Mouse (Mus musculus) embryo, embryonic 11 days (tissue): ENCODE measurements around the gene Plxna4.
"Not testable (repeated sequence)": the region's sequence is repeated elsewhere in the genome, so short reads cannot be mapped to it uniquely, and the experiment has no call there.

Source experiments
- DNase-seq: peaks from one replicate; pipeline ENCODE4 v3.0.0-alpha.2; 2015

Plxna4 gene

DNA sequence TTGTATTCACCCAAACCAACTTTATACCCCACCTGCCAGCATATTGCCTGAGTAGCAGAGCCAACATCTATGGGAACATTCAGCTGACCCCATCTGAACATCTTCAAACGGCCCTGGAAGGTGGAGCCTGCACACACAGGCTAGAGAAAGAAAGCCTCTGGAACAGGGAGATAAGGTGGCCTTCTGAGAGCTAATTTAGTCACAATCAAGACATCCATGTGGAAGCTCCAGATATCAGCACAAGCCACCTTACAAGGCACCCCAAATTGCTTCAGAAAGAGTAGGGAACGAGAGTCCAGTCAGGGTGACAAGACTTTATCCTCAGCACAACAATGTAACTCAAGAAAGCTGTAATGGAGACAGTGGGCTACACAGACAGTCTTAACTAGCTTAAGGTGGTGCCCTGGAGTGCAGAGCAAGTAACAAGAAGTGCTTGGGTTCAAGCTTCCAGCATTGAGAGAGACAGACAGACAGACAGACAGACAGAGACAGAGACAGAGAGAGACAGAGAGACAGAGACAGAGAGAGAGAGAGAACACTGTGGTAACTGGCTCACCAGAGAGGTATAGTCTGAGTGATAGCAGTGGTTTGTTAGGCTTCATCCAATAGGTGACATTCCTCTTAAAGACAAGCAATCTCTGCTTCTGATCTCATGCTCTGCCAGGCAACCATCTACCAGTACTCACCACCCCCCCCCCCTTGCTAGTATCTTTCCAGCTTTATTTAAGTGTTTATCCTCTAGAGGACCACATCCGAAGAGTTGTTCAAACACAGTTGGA is 53.8 kb downstream of the Plxna4 start:
- DNase-seq: no peak

DNA sequence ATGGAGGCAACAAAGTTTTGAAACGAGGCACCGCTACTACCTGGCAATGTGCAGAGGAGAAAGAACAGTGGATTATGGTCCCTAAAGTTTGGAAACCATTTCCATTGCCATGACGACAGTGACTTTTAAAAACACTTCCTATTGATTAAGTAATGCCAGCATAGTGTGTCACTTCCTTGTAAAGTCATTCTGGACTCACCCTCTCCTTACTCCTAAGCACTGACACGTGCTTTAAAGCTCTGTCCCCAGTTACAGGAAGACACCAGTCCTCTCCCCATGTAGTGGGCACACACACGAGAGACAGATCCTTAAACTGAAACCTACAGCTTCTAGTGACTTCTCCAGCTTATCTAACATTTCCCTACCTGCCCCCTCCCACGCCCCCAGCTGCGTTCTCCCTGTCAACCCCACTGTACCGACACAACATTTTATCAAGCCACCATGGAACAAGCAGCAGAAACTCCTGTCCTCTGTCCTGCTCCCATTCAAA is 59.9 kb downstream of the Plxna4 start:
- DNase-seq: no peak

DNA sequence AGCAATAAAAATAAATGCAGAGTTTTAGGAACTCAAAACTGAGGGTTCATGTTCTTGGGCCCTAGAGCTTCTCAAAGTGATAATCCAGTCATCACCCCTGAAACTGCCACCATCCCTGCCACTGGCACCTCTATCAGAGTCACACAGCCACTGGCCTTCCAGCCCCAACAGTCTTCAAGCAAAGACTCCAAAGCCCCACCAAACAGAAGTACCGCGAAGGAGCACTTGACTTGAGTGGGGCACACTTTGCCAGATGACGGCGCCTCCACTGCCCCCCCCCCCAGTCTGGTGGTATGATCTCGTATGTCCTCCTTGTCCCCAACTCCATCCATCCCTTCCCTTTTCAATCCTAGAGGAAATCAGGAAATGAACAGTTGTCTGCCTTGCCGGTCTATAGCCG is 60.5 kb downstream of the Plxna4 start:
- no peak for DNase-seq

DNA sequence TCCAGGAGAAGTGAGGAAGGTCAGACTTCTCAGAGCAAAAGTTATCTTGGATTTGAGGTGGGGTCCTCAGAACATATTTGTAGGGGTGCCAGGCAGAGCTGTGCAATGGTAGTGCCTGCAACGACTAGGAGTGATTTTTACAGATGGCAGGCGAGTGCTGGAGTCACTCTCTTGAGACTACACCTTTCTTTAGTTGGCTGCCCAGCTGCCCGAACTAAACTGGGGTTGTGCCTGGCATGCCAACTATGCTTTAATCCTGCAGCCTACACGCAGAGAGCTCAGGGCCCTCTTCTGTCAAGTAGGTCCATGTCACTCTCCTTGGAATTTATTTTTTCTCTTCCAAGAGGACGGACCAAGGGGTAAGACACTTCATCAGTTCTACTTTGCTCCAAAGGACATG is 61.2 kb downstream of the Plxna4 start:
- DNase-seq: no peak

DNA sequence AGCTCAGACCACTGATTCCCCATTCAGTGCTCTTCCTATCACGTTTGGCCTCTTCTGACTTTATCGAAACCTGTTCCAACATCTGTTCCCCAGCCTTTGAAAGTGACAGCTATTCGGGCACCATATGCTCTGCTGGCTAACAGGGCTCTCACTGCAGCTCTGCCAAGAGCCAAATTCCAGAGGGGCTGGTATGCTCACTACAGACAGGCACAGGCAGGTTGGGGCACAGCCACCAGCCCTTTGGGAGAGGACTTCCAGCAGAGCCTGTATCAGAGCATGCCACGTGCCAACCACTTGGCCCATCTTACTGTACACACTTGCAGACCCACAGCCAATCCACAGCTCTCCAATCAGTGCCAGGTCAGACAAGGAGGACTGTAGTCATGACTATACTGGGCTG is 67.9 kb downstream of the Plxna4 start:
- DNase-seq: no peak

DNA sequence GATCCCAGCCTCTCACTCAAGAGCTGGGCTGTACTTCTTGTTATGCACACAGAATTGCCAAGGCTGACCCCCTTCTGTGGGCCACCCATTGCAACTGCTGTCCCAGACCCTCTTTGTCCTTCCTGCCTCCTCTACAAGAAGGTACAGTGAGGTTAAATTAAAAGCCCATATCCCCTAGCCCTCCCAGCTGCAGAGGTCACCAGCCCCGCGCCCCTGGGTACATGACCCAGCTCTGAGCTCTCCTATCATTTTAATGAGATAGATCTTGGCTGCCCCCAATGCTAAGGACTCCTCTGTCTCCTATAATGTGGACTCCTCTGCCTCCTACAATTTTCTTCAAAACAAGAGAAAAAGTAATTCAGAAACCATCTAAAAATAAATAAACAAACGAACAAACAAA is 69.4 kb downstream of the Plxna4 start:
- DNase-seq: no peak

DNA sequence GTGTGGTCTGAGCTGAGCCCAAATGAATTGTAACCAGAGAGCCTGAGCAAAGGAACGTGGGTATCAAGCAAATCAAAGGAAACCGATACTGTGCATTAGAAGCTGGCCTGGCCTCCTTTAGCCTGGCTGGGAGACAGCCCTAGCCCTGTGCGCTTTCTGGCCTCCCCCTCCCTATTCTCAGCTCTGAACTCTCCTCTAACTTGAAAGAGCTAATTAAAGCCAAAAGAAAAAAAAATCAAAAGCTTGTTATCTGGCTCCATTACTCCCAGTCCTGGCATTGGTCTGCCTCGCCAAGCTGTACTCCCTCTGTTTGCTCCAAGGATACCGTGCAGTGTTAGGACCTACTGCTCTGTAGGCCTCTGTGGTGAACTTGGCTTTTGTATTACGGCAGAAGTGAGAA is 73.9 kb downstream of the Plxna4 start:
- no peak for DNase-seq

DNA sequence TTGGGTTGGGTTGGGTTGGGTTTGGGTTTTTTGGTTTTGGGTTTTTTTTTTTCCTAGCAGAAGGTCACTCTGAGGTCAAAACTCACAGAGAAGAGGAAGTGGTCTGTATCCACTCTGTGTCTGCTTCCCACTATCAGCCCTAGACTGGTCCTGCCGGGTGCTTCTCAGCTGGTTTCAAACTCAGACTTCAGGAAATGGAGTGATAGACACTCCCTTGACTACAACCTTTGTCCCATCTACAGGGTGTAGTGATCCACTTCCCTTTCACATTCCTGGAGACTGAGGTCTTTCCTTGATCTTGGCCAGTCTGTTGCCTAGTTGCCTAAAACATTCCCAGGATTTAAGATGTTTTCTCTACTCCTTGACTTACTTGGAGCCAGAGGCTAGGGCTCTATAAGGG is 76.0 kb downstream of the Plxna4 start:
- no peak for DNase-seq

DNA sequence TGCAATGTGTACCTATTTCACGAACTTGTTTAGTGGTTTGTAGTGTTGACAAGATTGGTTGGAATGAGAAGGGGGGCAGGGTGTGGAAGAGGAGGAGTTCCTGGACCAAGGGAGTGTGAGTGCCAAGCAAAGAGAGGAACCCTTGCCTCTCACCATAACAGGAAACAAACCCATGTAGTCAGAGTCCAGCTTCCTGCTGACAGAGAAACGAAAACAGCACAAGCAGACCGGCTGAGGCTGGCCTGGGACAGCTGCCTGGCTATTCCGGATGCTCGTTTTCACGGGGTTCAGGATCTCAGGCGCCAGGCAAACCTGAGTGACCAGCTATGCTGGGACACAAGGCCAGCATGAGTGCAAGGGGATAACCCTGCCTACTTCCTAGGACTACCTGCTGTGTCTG is 77.1 kb downstream of the Plxna4 start:
- DNase-seq: no peak

DNA sequence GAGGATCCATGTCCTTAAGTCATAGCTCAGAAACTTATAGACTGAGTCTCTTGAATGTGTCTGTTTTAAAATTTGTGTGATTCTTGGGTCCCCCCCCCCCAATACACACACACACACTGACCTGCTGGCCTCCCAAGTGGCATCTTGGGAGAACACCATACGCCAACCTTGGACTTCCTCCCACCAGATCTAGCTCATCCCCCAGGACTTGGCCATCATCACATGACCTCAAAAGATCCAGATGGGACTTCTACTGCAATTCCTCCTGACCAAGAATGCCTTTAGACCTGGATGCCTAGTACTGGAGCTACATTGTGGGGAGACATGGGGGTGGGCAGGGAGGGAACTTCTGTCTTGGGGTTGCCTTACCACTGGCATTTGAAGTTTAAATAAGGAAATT is 77.5 kb downstream of the Plxna4 start:
- no peak for DNase-seq

DNA sequence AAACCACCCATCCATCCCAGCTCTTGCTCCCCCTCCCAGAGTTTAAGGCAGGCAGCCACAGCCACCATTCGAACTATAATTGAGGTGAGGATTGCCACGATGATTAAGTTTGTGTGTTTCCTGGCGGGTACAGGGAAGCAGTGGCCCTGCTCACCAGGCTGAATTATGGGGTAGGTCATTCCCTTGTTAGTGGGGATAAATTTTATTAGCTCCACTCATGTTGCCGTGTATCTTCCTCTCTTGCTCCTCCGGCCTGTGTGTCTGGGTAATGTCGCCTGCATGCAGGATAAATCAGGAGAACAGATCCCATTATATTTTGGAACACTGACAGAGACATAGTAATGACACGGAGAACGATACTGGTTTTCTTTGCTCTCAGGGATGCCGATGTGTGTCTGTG is 78.9 kb downstream of the Plxna4 start:
- DNase-seq: no peak

DNA sequence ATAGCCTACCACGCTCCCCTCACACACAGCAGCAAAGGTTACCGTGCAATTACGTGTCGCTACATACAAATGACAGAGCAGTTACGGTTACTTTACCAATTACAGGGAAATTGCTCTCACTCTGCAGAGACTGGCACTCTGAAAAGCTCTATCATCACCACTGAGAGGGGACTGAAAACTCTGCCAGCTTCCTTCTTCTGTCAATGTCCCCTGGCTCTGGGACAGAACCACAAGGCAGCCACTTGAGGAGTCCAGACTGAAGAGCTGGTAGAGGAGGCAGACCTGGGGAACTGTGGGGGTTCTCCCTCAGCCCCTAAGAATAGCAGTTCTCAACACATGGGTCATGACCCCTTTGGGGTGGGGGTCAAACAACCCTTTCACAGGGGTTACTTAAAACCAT is 83.0 kb downstream of the Plxna4 start:
- no peak for DNase-seq

DNA sequence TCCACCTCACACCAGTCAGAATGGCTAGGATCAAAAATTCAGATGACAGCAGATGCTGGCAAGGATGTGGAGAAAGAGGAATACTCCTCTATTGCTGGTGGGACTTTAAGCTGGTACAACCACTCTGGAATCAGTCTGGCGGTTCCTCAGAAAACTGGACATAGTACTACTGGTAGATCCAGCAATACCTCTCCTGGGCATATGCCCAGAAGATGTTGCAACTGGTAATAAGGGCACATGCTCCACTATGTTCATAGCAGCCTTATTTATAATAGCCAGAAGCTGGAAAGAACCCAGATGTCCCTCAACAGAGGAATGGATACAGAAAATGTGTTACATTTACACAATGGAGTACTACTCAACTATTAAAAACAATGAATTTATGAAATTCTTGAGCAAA is 86.8 kb downstream of the Plxna4 start:
- not testable (repeated sequence) for DNase-seq

DNA sequence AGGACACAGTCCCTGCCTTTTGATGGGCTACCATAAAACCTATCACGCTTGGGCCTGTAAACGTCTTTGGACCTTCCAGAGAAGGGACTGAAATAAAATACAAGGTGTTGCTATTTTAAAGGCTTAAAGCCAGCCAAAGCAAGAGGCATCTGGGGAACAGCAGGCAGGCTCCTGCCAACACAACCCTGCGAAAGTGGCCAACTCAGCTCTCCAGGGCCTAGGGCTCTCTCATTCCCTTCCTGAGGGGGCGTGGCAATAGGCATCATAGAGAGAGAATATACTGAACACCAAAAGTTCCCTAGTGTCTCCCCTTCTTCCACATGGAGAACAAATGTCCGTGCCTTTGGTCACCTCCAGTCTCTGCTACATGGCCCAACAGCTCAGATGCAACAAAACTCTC is 89.9 kb downstream of the Plxna4 start:
- DNase-seq: no peak

DNA sequence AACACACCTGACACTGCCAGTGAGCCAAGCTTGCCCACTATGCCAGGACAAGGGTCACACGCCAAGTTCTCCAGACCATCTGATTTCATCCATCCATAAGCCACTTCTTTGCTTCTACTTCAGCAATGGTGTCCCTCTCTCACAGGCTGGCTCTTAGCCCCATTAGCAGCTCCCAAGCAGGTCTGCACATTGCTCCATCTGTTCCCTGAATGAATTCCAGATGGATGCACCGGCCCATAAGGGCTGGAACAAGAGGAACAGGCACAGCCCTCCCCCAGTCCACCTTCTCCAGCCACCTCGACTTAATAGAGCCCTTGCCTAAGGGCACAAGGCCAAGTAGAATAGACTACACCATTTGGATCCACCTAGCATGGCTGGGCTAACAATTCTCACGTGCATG is 91.9 kb downstream of the Plxna4 start:
- peak; percentile 47 for DNase-seq

DNA sequence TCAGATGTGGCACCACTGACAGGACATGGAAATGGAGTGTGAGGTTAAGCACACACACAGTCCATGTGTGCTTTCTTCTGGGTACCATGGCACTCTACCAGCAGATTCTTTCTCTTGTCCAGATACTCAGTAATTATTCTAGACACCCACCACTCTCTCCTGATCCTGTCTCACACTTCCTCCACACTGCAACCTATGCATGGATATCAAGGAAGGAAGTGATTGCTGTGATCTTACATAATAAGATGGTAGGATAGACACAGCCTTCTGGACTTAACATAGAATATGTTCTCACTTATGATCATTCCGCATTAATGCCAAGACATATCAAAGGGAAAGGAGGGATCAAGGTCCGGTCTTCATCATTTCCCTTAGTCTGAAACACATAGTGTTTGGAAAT is 92.5 kb downstream of the Plxna4 start:
- DNase-seq: no peak

DNA sequence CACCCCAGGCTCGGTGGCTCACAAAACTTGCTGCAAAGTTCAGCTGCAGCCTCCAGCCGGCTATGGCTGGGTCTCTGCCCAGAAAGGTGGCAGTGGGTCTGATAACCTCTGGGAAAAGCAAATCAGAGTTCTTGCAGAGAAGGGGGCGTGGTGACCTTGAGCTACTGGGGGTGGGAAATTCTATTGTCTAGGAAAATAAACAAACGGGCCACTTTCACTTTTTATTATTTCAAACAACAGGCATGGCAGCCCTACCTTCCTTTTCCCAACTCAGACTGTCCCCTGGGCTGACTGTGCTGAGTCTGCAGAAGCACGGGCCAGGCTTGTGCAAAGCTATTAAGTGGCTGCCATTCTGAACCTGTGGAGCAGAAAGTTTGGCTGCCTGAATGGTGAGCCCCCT is 94.4 kb downstream of the Plxna4 start:
- DNase-seq: peak; percentile 37

DNA sequence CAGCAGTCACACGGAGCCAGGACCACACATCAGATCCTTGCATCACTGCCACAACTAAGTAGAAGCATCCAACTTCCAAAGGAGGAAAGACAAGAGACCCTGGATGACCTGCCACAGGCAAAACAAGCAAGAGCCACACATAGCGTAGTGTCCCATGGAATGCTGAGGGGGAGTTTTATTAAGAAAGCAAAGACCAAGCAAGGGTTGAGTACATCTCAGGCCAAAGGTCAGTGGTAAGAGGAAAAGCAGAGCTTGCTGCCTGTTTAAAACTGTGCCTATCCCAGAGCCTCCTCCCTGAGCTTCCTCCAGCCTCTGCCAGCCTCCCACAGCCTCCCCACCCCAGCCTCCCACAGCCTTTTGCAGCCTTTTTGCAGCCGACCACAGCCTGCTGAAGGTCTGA is 100.9 kb downstream of the Plxna4 start:
- DNase-seq: no peak

DNA sequence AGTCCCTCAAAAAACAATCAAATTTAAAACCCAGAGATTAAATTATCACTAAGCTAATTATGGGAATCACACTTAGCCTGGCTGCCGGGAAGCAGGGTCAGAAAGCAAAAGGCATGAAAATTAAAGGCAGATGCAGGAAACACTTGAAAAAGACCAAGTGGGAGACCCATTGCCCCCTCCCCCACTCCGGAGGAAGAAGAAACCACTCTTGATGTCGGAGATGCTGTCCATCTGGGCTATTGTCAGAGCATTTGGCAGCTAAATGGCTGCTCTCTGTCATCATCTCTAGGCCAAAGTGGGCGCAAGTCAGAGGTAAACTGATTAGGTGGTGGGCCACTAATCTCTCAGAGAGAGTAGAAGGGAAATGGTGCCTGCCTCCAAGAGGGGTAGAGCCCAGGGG is 105.5 kb downstream of the Plxna4 start:
- peak; percentile 46 for DNase-seq

DNA sequence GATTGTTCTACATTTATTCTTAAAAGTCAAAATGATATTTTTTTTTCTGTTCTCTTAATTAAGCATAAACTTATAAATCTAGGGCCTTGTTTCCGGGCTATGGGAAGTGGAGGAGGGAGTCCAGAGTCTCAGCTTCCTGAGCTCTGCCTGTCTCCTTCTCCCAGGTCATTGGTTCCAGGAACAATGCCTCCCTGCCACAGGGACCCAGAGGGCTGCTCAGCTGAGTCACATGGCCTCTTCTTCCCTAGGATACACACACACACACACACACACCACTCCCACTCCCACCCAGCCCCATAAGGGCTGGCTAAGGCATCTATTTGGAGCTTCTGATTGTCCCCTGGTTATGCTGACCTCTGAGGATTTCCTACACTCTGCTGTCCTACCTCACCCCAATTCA is 107.3 kb downstream of the Plxna4 start:
- DNase-seq: no peak

DNA sequence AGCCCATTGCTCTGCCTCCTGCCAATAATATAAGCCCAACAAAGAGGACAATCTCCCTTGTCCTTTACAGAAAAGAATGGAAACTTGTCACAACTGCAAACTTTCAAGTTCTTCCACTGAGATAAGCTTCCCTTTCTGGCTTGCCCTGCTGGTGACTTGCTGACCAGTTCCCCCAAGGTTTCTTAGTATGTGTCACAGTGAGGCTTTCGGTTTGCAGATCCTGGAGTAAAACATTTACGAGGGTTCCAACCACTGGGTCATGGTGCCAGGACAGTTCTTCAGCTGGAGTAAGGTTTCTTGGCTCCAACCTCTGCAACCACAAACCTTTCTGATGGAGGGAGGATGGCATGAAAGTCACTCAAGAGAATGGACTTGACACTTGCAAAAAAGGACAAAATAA is 108.2 kb downstream of the Plxna4 start:
- no peak for DNase-seq

DNA sequence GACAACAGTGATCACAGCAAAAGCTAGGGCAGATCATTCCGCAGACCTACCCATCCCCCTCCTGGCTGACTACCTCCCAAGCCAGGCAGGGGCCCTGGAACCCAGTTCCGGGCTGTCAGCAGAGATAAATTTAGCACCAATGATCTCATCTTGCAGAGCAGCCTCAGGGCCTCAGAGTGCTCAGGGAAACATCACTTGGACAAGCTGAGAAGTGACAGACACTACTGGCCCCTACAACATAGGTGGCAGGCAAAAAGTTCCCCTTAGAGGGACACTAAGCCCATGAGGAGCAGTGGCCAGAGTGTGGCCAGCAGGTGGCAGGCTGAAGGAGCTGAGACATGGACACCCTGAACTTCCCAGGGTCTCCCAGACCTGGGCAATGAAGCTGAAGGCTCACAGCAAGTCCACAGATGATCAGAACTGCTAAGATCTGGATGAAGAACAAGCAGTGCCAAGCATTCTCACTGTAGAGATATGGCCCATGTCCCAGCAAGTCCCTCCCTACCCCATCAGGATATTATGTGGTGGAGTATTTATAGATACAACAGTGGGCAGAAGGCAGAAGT is 108.7 kb downstream of the Plxna4 start:
- DNase-seq: peak; percentile 66

DNA sequence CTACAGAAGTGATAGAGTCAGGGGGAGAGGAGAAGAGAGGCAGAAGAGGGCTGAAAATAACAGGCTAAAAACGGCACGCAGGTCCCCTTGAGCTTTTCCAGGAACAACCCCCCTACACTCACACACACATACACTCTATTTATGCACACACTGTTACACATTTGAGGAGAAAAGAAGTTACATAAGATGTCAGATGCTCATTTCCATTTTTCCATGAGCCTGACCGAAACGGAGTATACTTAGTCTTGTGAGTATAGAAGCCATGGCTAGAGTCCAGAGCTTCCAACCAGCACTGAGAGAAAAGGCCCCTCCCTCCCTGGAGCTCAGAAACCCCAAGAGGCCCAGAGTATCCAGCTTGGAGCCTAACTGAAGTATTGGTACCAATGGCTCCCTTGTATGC is 112.0 kb downstream of the Plxna4 start:
- no peak for DNase-seq

DNA sequence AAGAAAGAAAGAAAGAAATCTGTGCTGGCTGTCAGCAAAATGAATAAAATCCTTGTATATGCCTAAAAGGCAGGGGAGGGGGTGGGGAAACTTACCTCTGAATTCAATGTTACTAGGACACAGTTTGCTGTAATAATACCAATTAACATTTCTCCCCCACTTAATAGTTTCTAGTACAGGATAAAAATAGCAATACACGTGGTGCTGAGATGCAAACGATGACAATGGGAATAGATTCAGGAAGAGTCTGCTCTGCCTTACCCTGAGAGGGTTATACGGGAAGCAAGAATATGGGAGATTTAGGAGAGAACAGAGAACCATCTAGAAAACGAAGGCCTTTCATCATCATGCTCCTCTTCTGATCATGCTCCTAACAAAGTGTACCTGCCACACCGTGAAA is 115.9 kb downstream of the Plxna4 start:
- DNase-seq: no peak

DNA sequence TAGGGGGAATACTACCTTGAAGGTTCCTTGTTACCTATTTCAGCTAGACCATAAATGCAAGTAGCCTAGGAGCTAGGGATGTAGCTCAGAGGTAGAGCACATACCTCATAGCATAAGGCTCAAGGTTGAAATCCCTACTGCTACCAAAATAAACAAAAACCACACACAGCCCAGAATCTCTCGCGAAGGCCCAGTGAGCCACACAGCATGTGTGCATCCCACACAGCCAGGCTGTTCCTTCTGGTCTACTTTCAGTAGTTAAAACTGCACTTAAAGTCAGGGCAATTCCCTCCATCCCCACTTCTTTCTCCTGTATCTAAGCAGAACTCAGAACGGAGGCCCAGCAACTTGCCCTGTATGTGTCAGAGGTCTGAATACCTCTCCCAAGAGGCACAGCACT is 116.4 kb downstream of the Plxna4 start:
- DNase-seq: no peak
